Mouse (Mus musculus) liver, postnatal 0 days (tissue): ENCODE results near the gene Cops4. TPM values are rescaled to one million over a fixed set of nuclear protein-coding genes. Genes with fewer than 3 reads are reported as not detected.

Experiments used
- ATAC-seq: fragments of 200-750 bp; cut with Nextera tagmentation; 2 replicates; pipeline ENCODE4 v1.8.0; 2017; ENCODE audit warnings: mild to moderate bottlenecking, moderate library complexity
- DNase-seq: peaks from one replicate; pipeline ENCODE4 v3.0.0-alpha.2; 2016
- H3K27ac ChIP-seq: fragments of 300-500 bp; sonication (generic); 2 replicates; pipeline ENCODE4 v1.5.1; 2014; ENCODE audit warnings: antibody characterized with exemption, moderate library complexity, mild to moderate bottlenecking, low read depth
- H3K27me3 ChIP-seq: fragments of 300-500 bp; sonication (generic); 2 replicates; pipeline ENCODE4 v1.6.1; 2014; ENCODE audit warnings: low read length, control low read depth, mixed read lengths; ENCODE audit not compliant: insufficient read depth
- H3K36me3 ChIP-seq: fragments of 300-500 bp; sonication (generic); replicated peaks from 2 replicates; pipeline ENCODE4 v1.6.1; 2014; ENCODE audit warnings: mild to moderate bottlenecking, control low read depth, low read length, moderate library complexity, mixed read lengths; ENCODE audit not compliant: insufficient read depth
- H3K4me1 ChIP-seq: fragments of 300-500 bp; sonication (generic); 2 replicates; pipeline ENCODE4 v1.6.1; 2014; ENCODE audit warnings: antibody characterized with exemption, mild to moderate bottlenecking, control low read depth; ENCODE audit not compliant: insufficient read depth
- H3K4me2 ChIP-seq: fragments of 300-500 bp; sonication (generic); 2 replicates; pipeline ENCODE4 v1.6.1; 2014; ENCODE audit warnings: low read depth, mild to moderate bottlenecking, low read length, moderate library complexity, mixed read lengths
- H3K4me3 ChIP-seq: fragments of 300-500 bp; sonication (generic); 2 replicates; pipeline ENCODE4 v1.5.1; 2014; ENCODE audit warnings: low read depth, low read length
- H3K9ac ChIP-seq: fragments of 300-500 bp; sonication (generic); replicated peaks from 2 replicates; pipeline ENCODE4 v1.6.1; 2014; ENCODE audit warnings: mild to moderate bottlenecking, moderate library complexity
- H3K9me3 ChIP-seq: fragments of 300-500 bp; sonication (generic); 2 replicates; pipeline ENCODE4 v1.6.1; 2016; ENCODE audit warnings: mild to moderate bottlenecking, control low read depth, low read length, mixed read lengths
- CTCF ChIP-seq: sonication (generic); IDR thresholded peaks from 2 replicates; pipeline ENCODE4 v1.5.1; 2016; ENCODE audit warnings: antibody characterized with exemption, low read depth
- EP300 ChIP-seq: IDR thresholded peaks from 2 replicates; pipeline ENCODE4 v1.6.1; 2016; ENCODE audit warnings: antibody characterized with exemption, low read depth, mild to moderate bottlenecking
- WGBS: fragments of 180-500 bp; shearing (Covaris S2); extraction: QIAGEN DNeasy Blood & Tissue Kit; methylation state at CpG from one replicate; pipeline ENCODE4 v1.1.7; 2014; ENCODE audit not compliant: insufficient replicate concordance; 5-methylcytosine and 5-hydroxymethylcytosine counted together
- polyA plus RNA-seq: library from polyadenylated mRNA; unstranded; fragments of >200 nt; fragmentation: Nextera tagmentation; extraction: Ambion mirVana; gene quantifications from 2 replicates; pipeline ENCODE4 v1.2.1, GENCODE M21; 2015

Cops4 gene
- polyA plus RNA-seq, 1 experiment from 2014 or later: 50.1 TPM

DNA sequence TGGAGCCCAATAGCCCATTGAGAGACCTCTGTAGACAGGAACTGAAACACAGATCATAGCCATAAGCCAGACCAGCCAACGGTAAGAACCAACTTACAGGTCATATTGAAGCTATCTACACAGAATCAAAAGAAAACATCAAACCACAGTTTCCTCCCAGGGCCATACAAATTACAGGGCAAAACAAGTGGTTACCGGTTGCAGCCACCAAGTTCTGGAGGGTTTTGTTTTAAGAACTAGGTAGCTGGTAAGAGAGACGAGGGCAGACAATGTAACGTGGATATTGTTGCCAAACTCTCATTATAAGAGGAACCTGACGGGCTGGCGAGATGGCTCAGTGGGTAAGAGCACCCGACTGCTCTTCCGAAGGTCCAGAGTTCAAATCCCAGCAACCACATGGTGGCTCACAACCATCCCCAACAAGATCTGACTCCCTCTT, 67.1 kb downstream of the Cops4 start:
- Histone ChIP-seq H3K4me3 (no peak overlapping the region), H3K4me1 (peaks cover 10% of the 10 kb centered on the region), H3K4me2 (no peak overlapping the region), H3K9me3 (no peaks in the 10 kb centered on the region), H3K36me3 (no peaks in the 10 kb centered on the region), H3K9ac (no peak overlapping the region), H3K27ac (0 out of 2 replicates have a peak overlapping the region, but pooled peaks have one; percentile 48), H3K27me3 (no peaks in the 10 kb centered on the region)
- DNase-seq (peak; percentile 26), ATAC-seq (peak; percentile 61)
- WGBS: 36% methylated on average over 8 of the region's 8 CpGs
- TF ChIP-seq EP300 (no peak), CTCF (no peak)

DNA sequence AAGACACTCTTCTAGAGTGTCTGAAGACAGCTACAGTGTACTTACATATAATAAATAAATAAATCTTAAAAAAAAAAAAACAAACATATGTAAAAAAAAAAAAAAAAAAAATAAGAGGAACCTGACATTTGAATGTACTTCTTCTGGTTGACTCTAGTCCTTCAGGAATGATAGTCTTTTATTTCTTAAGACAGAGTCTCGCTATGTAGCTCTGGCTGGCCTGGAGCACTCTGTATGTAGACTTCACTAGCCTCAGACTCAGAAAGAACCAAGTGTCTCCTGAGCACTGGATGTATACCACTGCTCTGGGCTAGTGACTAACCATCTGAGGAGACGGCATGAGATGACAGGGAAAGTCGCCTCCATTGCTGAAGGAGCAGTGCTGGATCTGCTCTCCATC, 67.5 kb downstream of the Cops4 start:
- H3K4me3 ChIP-seq: no peak overlapping the region
- ATAC-seq (no peak), DNase-seq (no peak)
- H3K27me3 ChIP-seq: no peaks in the 10 kb centered on the region
- no peak overlapping the region for H3K27ac ChIP-seq
- WGBS: 76% methylated on average over 3 of the region's 3 CpGs
- H3K4me2 ChIP-seq: no peak overlapping the region
- H3K9me3 ChIP-seq: no peaks in the 10 kb centered on the region
- H3K9ac ChIP-seq: no peak overlapping the region
- TF ChIP-seq CTCF (no peak), EP300 (no peak)
- no peaks in the 10 kb centered on the region for H3K36me3 ChIP-seq
- peaks cover 10% of the 10 kb centered on the region for H3K4me1 ChIP-seq

GRCm38 (mm10) chr5:100587136-100587535, 69.0 kb downstream of the Cops4 start:
- Histone ChIP-seq H3K9ac (no peak overlapping the region), H3K9me3 (no peaks in the 10 kb centered on the region), H3K27me3 (no peaks in the 10 kb centered on the region), H3K27ac (no peak overlapping the region), H3K4me2 (no peak overlapping the region), H3K36me3 (no peaks in the 10 kb centered on the region), H3K4me3 (no peak overlapping the region), H3K4me1 (peaks cover 7% of the 10 kb centered on the region; the same call in 1 of the 2 replicates)
- TF ChIP-seq EP300: no peak
- TF ChIP-seq CTCF: no peak
- no peak for DNase-seq
- no peak for ATAC-seq
- 86% methylated on average over 7 of the region's 7 CpGs for WGBS

GRCm38 (mm10) chr5:100587626-100588025, 69.5 kb downstream of the Cops4 start:
- no peak overlapping the region for H3K9ac ChIP-seq
- no peak for DNase-seq
- no peak for TF ChIP-seq CTCF
- no peak for TF ChIP-seq EP300
- no peak overlapping the region for H3K4me2 ChIP-seq
- WGBS: 12% methylated on average over 2 of the region's 2 CpGs
- no peaks in the 10 kb centered on the region for H3K36me3 ChIP-seq
- H3K27ac ChIP-seq: peak overlapping the region; percentile 9; the same call in 1 of the 2 replicates
- no peak for ATAC-seq
- H3K27me3 ChIP-seq: no peaks in the 10 kb centered on the region
- no peak overlapping the region for H3K4me3 ChIP-seq
- peaks cover 5% of the 10 kb centered on the region; the same call in 1 of the 2 replicates for H3K4me1 ChIP-seq
- no peaks in the 10 kb centered on the region for H3K9me3 ChIP-seq

DNA sequence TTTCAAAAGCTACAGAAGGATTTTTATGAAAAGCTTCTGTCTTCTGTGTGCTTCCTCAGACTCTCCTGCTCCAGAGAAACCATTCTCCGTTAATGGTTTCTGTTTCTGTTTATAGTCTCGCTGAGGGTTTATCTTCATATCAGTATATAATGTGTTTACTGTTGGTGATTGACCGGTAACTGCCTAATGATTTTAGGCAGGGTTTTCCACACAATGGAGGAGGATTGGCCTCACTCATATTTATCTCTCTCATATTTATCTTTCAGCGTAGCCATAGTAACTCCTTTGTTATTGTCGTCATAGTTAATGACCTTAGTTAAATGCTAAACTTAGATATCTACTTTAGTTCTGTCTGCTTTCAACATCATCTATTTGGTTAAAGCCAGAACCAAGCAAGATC, 72.4 kb downstream of the Cops4 start:
- Histone ChIP-seq H3K27me3 (no peaks in the 10 kb centered on the region), H3K9ac (no peak overlapping the region), H3K36me3 (no peaks in the 10 kb centered on the region), H3K27ac (no peak overlapping the region), H3K4me2 (no peak overlapping the region), H3K9me3 (no peaks in the 10 kb centered on the region; the same call in 1 of the 2 replicates), H3K4me1 (peaks cover 5% of the 10 kb centered on the region; the same call in 1 of the 2 replicates), H3K4me3 (no peak overlapping the region)
- TF ChIP-seq EP300: no peak
- no peak for TF ChIP-seq CTCF
- DNase-seq (no peak), ATAC-seq (no peak)
- WGBS: 43% methylated on average over 5 of the region's 5 CpGs

- no peaks in the 10 kb centered on the region for H3K36me3 ChIP-seq
- no peak overlapping the region for H3K27ac ChIP-seq
- no peaks in the 10 kb centered on the region for H3K27me3 ChIP-seq
- no peak for ATAC-seq
- H3K9ac ChIP-seq: no peak overlapping the region
- TF ChIP-seq CTCF: no peak
- TF ChIP-seq EP300: no peak
- no peak overlapping the region for H3K4me2 ChIP-seq
- no peaks in the 10 kb centered on the region; the same call in 1 of the 2 replicates for H3K9me3 ChIP-seq
- no peak overlapping the region for H3K4me3 ChIP-seq
- H3K4me1 ChIP-seq: peaks cover 7% of the 10 kb centered on the region; the same call in 1 of the 2 replicates
- WGBS: 81% methylated on average over 13 of the region's 13 CpGs
- no peak for DNase-seq
These were observed 76.8 kb downstream of the Cops4 start for GRCm38 (mm10) chr5:100594803-100595467.
